Mouse (Mus musculus) thymus, adult 2 months (tissue): ENCODE measurements around the gene Actr5.

Experiments used
- CTCF ChIP-seq: fragments of 200-500 bp; IDR thresholded peaks from 2 replicates; pipeline ENCODE4 v1.5.1; 2012; ENCODE audit warnings: mild to moderate bottlenecking, control low read depth, low read length, moderate library complexity, borderline replicate concordance; ENCODE audit not compliant: control insufficient read depth, poor library complexity, insufficient read depth; ENCODE audit errors: extremely low read depth
- POLR2A ChIP-seq: fragments of 200-500 bp; IDR thresholded peaks from 2 replicates; pipeline ENCODE4 v1.6.1; 2012; ENCODE audit warnings: mild to moderate bottlenecking, low read length, control low read depth, moderate library complexity; ENCODE audit not compliant: control insufficient read depth, poor library complexity, insufficient read depth; ENCODE audit errors: extremely low read depth

DNA sequence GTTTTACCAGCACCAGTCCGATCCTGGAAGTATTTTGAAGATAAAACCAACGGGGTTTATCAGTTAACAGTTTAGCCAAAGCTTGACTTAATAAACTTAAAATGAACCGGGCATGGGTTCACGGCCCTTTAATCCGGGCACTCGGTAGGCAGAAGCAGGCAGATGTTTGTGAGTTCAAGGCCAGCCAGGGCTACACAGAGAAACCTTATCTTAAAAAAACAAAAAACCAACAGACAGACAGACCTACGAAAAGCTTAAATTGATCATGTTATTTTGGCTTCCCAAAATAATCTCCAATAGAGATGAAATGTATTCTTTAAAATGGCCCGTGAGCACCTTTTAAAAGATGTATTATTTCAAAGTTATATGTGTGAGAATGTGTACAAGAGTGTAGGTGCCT lies 1.0 kb downstream of the Actr5 start:
- TF ChIP-seq CTCF: no peak
- TF ChIP-seq POLR2A: no peak
